Comparison of ENCODE assay signal across 8 mouse cellular contexts in genomic region chr19:3935032-3935895, GRCm38 (mm10). TPM values are rescaled to one million over a fixed set of nuclear protein-coding genes. Genes with fewer than 3 reads are reported as not detected.
A peak's percentile ranks its signal among the peaks of the same experiment; 100 is the strongest.
DNase-seq lines count a peak whose midpoint lies in the region; ATAC-seq lines count a peak whose summit lies in the region.

TSS of gene Unc93b1 (plus strand) at chr19:3935186.

- H3K27me3 ChIP-seq in intestine, embryonic 14.5 days (replicated peaks; ENCODE audit: control insufficient read depth, insufficient read depth, low read length), result no peaks in the 10 kb centered on the region
- no peaks in the 10 kb centered on the region for H3K27me3 ChIP-seq in limb, embryonic 11.5 days (ENCODE audit: control insufficient read depth, insufficient read depth, low read length)
- H3K27me3 ChIP-seq in midbrain, embryonic 11.5 days (ENCODE audit: control insufficient read depth, insufficient read depth, low read length), result no peaks in the 10 kb centered on the region; the same call in 1 of the 2 replicates

- H3K4me2 ChIP-seq in intestine, embryonic 14.5 days (ENCODE audit: low read length), result peak within 1 kb of the TSS; percentile 95
- peak within 1 kb of the TSS; percentile 80 for H3K4me2 ChIP-seq in limb, embryonic 11.5 days (ENCODE audit: low read depth, severe bottlenecking)
- H3K4me2 ChIP-seq in midbrain, embryonic 11.5 days, result peak within 1 kb of the TSS; percentile 67

- no peaks in the 10 kb centered on the region for H3K9me3 ChIP-seq in intestine, embryonic 14.5 days (ENCODE audit: control insufficient read depth, low read length)
- no peaks in the 10 kb centered on the region for H3K9me3 ChIP-seq in limb, embryonic 11.5 days (ENCODE audit: control insufficient read depth, low read length)
- no peaks in the 10 kb centered on the region for H3K9me3 ChIP-seq in midbrain, embryonic 11.5 days (ENCODE audit: control insufficient read depth, low read length)

- H3K4me1 ChIP-seq in intestine, embryonic 14.5 days (replicated peaks; ENCODE audit: control insufficient read depth, insufficient read depth, low read length), result peaks cover 13% of the 10 kb centered on the region
- H3K4me1 ChIP-seq in limb, embryonic 11.5 days (ENCODE audit: control insufficient read depth, insufficient read depth, low read length), result 0 out of 2 replicates have a peak, but pooled peaks cover 7% of the 10 kb centered on the region
- peaks cover 8% of the 10 kb centered on the region for H3K4me1 ChIP-seq in midbrain, embryonic 11.5 days (ENCODE audit: control insufficient read depth, insufficient read depth, low read length)

- no peak for DNase-seq in frontal cortex, adult 2 months (ENCODE audit: extremely low spot score in 1 of 2, low spot score in 1 of 2)
- DNase-seq in frontal cortex, postnatal 36 days (ENCODE audit: low spot score in 2 of 2), result no peak
- DNase-seq in gastrocnemius, postnatal 4 days (ENCODE audit: low spot score in 2 of 2), result peak in 1 of 2 experiments; percentile 69
- DNase-seq in intestine, embryonic 14.5 days (ENCODE audit: low spot score), result peak; percentile 81
- peak; percentile 74 for DNase-seq in limb, embryonic 11.5 days (ENCODE audit: low spot score)
- DNase-seq in midbrain, embryonic 11.5 days (ENCODE audit: low spot score, missing footprints), result peak; percentile 88
- peak; percentile 71 to 85 for DNase-seq in spleen, postnatal 4 days (ENCODE audit: low spot score in 2 of 2)

- no peaks in the 10 kb centered on the region for H3K36me3 ChIP-seq in intestine, embryonic 14.5 days (ENCODE audit: control insufficient read depth, insufficient read depth, low read length)
- H3K36me3 ChIP-seq in limb, embryonic 11.5 days (ENCODE audit: control insufficient read depth, insufficient read depth, low read length), result no peaks in the 10 kb centered on the region
- H3K36me3 ChIP-seq in midbrain, embryonic 11.5 days (ENCODE audit: control insufficient read depth, insufficient read depth, low read length), result no peaks in the 10 kb centered on the region

- H3K27ac ChIP-seq in intestine, embryonic 14.5 days (ENCODE audit: low read depth), result no peak within 1 kb of the TSS
- no peak within 1 kb of the TSS for H3K27ac ChIP-seq in limb, embryonic 11.5 days (replicated peaks; ENCODE audit: low read depth, low read length)
- no peak within 1 kb of the TSS for H3K27ac ChIP-seq in midbrain, embryonic 11.5 days (ENCODE audit: low read depth, low read length)

- 6% methylated on average over 42 of the region's 42 CpGs for whole genome bisulfite sequencing in intestine, embryonic 14.5 days
- 5% methylated on average over 41 of the region's 42 CpGs for WGBS in limb, embryonic 11.5 days
- 6% methylated on average over 42 of the region's 42 CpGs for WGBS in midbrain, embryonic 11.5 days

- H3K4me3 ChIP-seq in intestine, embryonic 14.5 days (ENCODE audit: low read depth, low read length), result peak within 1 kb of the TSS; percentile 51
- peak within 1 kb of the TSS; percentile 45 for H3K4me3 ChIP-seq in limb, embryonic 11.5 days (ENCODE audit: low read depth, low read length)
- peak within 1 kb of the TSS; percentile 35 for H3K4me3 ChIP-seq in midbrain, embryonic 11.5 days (ENCODE audit: low read depth, low read length)

- ATAC-seq in common myeloid progenitor, adult 5-6 weeks (replicated peaks; ENCODE audit: low read depth, poor library complexity, severe bottlenecking), result peak; percentile 85
- ATAC-seq in intestine, embryonic 14.5 days (replicated peaks; ENCODE audit: low FRiP score, low TSS enrichment, low read depth), result peak; percentile 89
- peak; percentile 84 for ATAC-seq in limb, embryonic 11.5 days (ENCODE audit: insufficient number of reproducible peaks, low FRiP score, low TSS enrichment, low read depth)
- ATAC-seq in midbrain, embryonic 11.5 days (ENCODE audit: low FRiP score), result peak; percentile 81

- peak within 1 kb of the TSS; percentile 52 for H3K9ac ChIP-seq in intestine, embryonic 14.5 days (ENCODE audit: low read length)
- peak within 1 kb of the TSS; percentile 55 for H3K9ac ChIP-seq in limb, embryonic 11.5 days (ENCODE audit: low read length)
- H3K9ac ChIP-seq in midbrain, embryonic 11.5 days (ENCODE audit: low read length), result peak within 1 kb of the TSS; percentile 48

RNA-seq across cellular contexts. Expression of gene Unc93b1, which starts in this region (rescaled TPM):
- polyA plus RNA-seq in frontal cortex, adult 2 months (2012; rRNA removed), result 31.5 and 34.7 TPM in 2 replicates
- total RNA-seq in common myeloid progenitor, adult 5-6 weeks (2017), result 83.0 and 99.7 TPM in 2 replicates
- 10 to 100 TPM; 25.8 to 26.8 TPM for total RNA-seq in gastrocnemius, postnatal 4 days (2021)
- 14.4 and 16.0 TPM in 2 replicates for polyA plus RNA-seq in intestine, embryonic 14.5 days (2014; fragmentation: Nextera tagmentation; extraction: Ambion mirVana)
- 6.0 and 7.1 TPM in 2 replicates for polyA plus RNA-seq in limb, embryonic 11.5 days (2014; fragmentation: Nextera tagmentation; extraction: Ambion mirVana)
- polyA plus RNA-seq in midbrain, embryonic 11.5 days (2014; fragmentation: Nextera tagmentation; extraction: Ambion mirVana), result 5.9 and 7.1 TPM in 2 replicates

Comparison
In these comparisons a context has a peak if more than half of its experiments do, and no peak if none do; other contexts are left out.
1. DNase-seq: peak in intestine, embryonic 14.5 days (single experiment), limb, embryonic 11.5 days (single experiment), midbrain, embryonic 11.5 days (single experiment) and spleen, postnatal 4 days (2 of 2); none in frontal cortex, adult 2 months (0 of 2) and frontal cortex, postnatal 36 days (0 of 2).
2. Peak in every context shown above with its lines, with median percentiles within 50 percentile points of each other: ATAC-seq, H3K4me2 ChIP-seq, H3K4me3 ChIP-seq and H3K9ac ChIP-seq.